Mouse (Mus musculus) adrenal gland (tissue): ENCODE measurements around the gene Camta1.

Experiments
- intact Hi-C: fragments of 180-260 bp; cut with DNase I; formaldehyde crosslinking; loops from one replicate; pipeline ENCODE4 v1.15.1; 2025

Gene Camta1

DNA sequence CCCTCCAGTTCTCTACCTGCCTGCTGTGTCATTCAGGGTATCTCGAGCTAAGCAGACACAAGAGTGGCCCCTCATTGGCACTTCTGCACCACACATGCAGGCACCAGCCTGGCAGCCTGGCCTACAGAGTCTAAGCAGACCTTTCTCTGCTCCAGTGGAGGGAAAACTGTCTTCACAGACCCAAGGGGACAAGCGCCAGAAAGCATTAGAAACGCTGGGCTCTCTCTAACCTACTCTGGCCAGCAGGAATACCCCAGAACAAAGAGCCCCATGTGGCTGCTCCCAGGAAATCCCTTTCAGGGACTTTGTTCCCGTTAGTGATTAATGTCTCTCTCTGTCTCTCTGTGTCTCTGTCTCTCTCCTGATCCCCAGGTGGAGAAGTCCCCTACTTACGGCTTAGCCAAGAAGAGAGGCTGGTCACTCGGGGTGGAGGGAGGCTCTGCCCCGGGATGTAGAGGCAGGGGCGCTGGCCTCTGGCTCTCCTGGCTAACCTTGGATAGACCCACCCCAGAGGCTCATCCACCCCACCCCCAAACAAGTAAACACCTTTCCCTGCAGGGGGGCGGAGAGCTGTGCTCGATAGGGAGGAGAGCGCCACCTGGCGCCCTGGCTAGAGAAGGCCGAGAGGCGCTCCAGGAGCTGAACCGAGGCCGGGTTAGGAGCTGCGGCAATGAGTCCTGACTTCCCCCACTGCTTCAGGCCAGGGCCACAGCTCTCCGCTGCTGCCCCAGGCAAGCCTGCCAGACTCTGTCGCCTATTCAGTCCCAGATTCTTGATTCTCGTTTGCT, 722.4 kb downstream of the Camta1 start:
- intact Hi-C loops = no loop called here

DNA sequence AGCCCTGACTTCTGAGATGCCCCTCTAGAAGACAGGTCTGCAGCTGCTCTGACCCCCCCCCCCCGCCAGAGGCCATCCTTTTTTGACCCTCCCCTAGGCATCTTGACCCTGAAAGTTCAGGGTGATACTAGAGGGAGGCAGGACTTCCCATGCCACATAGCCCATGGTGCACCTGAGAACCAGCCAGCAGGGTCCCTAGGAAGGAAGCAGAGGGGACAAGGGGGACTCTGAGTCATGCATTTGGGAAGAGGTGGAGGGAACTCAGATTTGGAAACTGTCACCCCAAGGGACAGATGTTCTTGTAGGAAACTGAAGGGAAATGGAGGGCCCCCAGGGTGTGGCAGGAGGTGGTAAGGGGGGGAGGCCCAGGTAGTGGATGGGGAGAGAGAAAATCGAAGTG, 723.1 kb downstream of the Camta1 start:
- intact Hi-C loops = no loop called here

DNA sequence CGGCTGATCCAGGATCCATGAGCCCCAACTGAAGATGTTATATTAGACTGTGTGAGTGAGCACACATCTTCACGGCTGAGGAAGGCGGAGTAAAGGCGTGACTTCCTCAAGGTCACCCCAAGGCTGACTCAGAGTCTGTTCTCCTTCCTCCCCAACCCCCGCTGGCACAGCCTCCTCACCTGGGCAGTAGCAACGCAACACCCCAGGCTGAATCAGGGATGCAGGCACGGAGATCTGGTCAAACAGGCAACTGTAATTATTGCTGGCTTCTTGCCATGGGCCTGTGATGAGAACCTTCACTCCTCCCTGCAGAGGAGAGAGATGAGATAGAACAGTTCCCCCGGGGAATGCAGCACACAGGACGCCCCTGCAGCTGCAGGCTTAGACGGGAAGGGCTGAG, 723.5 kb downstream of the Camta1 start:
- intact Hi-C loops = no loop called here

DNA sequence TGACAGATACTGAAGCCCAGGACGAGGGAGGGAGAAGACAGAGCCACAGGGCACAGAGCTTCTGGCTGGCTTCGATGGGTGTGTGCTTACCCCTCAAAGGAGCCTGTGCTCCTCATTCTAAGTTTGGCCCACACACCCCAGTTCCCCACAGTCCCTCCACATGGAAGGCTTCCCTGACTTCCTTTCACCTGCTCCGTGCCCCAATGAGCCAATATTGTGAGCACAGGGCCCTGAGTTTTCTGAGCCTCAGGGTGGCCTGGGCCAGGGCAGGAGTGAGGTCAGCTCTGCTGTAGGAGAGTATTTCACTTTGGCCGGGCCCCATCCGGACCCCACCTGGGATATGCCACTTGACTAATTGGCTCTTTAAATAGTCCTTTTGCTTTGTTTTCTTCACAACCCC, 724.0 kb downstream of the Camta1 start:
- intact Hi-C loops = no loop called here

DNA sequence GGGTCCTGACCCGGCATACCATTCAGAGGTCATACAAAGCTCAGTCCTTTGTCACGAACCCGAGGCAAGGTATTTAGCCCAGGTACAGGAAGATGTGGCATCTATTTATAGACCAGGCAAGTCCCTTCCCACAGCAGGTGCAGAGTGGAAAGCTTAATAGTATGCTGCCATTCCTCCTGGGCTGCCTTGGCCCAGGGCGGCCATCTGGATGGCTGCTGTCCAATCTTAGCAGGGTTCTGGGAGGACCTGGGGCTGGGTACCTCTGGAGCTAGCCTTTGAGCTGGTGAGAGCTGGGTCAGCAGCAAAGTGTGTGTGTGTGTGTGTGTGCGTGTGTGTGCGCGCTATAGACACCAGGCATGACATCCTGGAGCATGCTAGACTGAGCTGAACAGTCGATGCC, 726.2 kb downstream of the Camta1 start:
- intact Hi-C loops = no loop called here

DNA sequence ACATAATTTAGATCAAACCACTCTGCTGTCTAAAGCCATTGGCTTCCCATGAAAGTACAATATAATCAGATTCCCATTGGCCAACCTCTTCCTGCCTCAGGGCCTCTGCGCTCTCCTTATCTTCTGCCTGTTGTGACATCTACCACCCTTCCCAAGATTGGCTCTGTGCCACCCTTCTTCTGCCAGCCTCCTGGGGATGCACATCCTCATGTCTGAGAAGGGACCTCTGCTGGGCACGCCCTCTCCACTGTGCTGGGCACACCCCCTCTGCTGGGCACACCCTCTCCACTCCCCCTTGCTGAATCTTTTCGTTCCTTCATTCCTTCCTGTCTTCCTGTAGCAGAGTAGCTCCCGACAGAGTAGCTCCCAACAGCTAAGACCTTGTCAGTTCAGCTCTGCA, 727.9 kb downstream of the Camta1 start:
- intact Hi-C loops = no loop called here

DNA sequence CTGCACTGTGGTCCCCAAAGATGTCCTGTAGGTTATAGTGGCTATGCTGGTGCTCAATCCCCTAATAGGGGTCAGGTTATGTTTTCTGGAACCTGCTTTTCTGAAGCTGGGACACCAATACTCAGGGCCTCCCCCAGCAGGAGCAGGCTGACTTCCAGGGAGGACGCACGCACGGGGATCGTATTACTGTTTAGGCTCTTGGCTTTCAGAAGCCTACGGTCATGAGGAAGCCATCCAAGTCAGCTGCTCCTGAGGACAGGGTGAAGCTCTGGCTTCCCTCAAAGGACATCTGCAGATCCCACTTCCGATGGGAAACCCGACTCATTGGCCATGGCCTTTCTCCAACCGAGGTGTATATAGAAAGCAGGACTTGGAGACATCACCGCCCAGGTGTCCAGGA, 729.2 kb downstream of the Camta1 start:
- intact Hi-C loops = no loop called here

DNA sequence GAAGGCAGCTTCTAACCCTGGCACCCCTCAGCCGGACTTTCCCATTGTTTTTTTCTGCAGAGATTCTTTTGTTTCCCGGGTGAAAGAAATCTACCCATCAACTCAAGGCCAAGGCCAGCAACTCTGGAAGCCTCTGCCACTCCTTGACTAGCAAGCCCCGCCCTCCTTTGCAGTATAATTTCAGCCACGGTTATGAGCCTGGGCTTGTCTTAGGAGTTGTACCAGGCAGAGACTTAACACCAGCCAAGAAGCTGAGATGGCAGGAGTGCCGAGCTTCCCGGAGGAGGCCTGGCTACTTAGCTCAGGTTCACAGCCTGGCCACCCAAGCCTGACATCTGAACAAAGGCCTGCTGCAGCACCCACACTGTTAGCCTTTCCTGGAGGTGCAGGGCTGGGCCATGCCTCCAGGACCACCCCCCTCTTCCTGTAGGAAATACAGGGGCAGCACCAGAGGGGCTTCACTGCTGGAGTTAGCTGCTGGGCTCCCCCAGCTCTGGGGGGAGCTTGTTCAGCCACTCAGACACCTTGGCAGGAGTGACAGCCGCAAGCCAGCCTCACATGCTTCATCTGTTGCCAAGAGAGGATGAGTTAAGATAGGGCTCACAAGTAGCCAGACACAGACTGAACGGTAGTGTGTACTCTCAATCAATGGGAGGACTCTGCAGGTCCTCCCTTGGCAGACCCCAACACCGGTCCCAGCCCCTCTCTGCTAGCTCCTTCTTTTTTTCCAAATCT, 730.8 kb downstream of the Camta1 start:
- intact Hi-C loops = no loop called here

DNA sequence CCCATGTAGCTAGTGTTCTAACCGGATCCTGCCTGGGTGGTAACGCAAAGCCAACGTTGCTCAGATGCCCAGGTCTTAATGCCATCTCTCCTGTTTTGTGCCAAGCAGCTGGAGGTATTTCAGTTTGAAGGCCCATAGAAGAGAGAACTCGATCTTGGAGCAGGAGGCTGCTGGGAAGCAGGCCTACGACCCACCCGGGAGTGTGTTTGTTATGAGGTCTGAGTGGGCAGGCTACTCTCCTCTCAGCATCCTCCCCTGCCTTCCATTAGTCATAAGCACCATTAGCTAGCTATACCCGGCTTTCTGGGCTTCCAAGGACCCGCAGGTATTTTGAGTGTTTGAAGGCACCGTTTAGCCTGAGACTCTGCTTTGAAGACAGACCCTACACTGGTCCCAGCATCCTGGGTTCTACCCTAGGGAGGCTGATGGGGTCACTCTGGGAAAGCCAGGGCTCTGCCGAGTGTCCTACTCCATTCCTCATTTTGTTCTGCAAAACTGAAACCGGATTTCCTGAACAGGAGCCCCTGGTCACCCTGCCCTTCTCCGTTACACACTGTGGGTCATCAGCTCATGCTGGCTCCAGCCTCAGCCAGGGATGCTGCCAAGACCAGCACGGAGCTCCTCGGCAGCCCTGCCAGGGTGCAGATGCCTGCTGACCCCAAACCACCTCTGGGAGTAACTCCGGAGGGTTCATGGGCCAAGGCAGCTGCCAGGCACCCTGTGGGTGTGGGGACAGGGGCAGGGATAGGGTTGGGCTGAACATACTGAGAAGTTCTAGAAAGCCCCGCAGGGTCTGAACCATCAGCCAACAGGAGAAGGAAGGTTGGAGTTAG, 731.7 kb downstream of the Camta1 start:
- intact Hi-C loops = no loop called here

DNA sequence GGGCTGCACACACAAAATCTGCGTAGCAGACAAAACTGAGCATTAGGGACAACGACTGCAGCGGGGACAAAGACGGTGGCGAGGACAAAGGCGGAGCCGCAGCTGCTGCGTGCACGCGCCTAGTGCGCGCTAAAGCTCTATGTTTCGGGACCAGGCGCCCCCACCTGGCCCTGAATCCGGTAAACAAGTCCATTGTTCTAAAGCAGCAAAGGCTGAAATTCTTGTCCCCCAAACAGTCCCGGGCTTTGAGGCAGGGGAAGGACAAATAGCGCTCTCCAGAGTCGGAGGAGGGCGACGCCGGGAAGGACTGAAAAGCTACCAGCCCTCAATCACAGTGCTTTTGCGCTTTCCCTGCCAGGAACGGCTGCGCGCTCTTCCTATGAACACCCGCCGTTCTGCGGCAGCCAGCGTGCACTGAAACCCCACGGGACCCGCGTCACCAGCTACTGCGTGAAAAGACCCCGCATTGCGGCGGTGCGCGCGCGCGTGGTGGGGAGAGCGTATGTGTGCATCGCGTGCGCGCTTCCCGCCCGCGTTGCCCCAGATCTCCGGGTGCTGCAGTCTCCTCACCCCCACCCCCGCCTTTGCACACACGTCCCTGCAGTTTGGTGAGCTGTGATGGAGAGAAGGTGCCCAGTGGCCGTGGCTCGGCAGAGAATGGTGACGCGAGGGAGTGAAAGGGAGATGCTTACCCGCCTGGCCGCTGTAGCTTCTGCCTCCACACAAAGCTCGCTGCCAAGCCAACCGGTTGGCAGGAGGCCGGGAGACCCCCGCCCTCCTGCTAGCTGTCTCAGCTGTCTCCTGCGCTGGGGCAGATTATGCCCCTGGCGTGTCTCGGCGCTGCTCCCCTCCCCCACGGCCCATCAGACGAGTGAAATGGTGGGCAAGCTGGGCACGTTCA, 732.8 kb downstream of the Camta1 start:
- intact Hi-C loops = no loop called here

DNA sequence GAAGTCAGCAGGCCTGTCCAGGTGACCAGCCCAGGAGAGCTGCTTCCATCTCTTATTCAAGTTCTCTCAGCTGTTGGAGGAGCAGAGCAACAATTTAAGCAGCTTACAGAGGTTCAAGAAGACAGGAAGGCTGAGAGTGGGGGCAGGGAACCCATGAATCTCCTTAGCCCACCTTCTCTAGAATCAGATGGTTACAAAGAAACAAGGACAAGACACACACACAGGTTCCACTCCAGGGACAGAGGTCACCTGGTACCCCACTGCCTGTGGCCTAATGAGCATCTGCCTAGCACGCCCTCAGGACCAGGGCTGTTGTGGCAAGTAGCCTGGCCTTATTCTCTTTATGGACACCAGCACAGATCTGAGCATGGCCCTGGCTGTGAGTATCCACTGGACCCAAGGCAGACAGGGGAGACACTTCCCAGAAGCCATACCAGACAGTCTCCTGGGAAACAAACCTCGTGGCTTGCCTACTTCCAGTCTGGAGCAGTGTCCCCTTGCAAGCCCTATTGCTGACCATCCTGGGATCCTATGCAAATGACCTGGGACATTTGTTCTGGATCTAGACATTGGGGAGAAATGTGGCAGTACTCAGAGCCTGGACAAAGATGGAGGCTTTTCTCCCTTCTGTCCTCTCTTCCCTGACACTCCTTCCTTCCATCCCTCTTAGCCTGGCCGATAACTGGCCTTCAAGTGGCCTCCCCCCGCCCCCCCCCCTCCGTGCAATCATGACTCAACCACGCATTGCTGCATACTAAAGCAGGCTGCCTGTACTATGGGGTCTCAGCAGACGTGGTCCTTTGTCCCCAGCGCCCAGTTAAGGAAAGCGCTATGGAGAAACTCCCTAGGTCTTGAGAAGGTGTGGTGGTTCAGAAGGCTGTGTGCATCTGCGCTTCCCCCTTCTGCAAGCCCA, 733.8 kb downstream of the Camta1 start:
- intact Hi-C loops = no loop called here

DNA sequence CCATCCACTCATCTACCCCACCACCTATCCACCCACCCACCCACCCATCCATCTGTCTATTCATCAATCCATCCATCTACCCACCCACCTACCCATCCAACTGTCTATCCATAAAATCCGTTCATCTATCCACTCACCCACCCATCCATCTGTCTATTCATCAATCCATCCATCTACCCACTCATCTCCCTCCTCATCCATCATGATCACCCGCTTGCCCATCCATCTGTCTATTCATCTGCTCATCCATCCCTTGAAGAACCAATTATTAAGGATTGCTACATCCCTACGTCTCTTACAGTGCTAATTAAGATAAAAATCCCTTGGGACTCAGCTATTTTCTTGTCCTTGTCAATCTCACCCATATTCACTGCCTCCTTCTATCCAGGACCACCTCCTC, 742.8 kb downstream of the Camta1 start:
- intact Hi-C loops = no loop called here

DNA sequence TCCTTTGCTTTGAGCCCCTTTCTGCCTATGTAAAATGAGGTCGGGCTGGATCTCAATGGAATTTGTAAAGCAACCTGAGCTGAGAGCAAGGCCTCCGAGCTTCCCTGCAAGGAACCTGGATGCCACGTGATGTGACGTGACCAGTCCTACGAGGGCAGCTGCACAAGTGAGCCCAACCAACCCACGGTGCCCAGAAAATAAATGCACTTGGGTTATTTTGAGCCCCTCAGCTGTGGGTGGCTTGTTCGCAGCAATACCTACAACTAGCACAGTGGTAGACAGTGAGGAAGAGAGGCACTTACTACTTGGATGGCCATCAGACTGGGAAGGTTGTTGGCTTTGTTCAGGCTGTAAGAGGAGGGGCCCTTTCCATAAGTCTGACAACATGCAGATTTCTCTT, 747.1 kb downstream of the Camta1 start:
- intact Hi-C loops = no loop called here

DNA sequence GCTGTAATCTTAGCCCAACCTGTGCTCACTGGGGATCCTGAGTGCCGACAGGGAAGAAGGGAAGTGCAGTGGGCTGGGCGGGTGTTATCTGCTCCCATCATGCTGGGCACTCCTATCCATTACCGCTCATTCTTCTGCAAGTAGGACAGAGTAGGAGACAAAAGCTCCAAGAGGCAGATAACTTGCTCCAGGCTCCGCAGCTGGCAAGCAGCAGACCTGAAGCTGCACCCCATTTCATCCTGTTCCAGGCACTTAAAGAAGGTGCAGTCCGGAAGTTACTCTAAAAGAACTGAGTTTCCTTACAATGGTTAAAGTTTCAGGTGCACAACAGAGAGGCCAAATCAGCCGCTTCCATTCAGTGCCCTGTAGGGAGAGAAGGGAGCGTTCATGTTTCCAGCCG, 750.5 kb downstream of the Camta1 start:
- intact Hi-C loops = no loop called here

DNA sequence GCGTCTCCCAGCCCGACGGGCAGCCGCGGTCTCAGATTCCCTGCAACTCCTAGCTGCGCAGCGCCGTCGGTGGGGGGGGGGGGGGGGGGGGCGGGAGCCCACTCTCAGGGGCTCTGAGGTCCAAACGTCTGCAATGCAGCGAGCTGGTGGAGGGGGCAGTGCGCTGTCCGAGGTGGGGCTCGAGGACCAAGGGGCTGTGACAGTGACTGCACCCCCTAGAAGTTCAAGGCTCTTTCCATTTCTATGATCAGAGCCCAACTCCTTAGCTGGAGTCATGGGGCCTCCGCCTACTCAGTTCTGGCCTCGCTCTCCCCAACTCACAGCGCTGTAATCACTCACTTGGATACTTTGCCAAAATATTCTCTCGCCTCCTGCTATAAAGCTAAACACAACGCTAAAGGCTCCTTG, 752.8 kb downstream of the Camta1 start:
- intact Hi-C loops = no loop called here

DNA sequence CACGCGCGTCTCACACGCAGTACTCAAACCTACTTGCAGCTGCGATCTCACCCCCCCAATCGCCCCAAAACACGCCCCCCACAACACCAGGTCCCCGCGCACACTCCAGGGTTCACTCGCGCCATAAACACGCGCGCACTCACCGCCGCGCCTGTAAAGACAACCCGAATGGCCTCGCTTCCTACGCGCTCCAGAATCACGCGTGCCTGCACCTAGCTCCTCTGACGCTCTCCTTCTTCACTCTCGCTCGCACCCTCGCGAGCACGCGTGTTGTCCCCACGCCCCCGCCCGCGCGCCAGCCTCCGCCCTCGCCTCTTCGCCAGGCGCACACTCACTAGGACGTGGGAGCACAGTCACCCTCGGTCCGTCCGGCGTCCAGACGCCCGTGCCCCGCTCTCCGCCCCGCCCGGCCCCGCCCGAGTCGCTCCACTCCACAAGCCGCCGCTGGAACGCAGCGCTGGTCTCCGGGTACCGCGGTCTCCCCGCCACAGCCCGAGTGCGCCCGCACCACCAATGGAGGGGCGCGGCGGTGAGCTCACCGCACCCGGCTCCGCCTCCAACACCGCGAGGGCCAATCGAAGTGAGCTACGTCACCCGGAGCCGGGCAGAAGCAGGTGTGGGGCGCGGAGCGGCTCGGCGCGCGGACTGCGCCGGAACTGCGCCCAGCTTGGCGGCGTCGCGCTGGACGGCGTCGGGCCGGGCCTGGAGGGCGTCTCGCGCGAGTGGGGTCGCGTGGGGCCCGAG, 753.5 kb downstream of the Camta1 start:
- intact Hi-C loops = no loop called here

DNA sequence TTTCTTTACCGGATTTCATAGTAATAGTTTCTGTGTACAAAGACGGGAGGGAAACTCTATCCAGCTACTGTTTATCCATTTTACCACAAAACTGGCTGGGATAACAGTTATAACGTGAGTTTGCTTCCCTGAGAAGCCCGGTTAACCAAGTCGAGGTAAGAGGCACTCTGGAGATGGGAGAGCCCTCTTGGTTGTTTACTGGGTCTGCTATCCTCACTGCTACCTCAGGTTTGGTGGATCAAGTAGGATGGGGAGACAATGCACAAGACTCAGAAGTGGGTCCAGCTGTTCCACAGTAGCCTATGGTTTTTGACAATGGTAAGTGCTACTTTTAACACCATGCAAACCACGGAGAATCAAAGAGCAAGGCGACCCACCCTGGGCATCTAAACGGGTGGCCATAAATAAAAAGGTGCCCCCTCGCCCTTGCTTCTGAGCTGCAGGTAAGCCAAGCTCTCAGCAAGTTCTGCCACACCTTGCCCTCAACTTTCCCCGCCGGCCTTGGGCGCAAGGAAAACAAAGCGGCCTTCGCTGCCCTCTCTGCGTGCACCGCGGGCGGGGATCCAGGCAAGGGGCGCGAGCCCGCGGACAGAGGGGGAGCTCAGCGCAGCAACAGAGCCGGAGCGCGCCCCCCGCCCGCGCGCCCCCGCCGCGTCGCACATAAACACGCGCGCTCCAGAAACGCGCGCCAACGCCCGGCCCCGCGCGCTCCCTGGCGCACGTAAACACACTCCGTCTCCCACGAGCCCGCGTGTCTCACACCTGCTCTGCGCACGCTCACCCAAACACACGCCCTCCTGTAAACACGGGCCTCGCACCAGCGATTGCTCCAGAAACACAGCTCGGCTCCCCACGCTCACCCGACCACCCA, 754.3 kb downstream of the Camta1 start:
- intact Hi-C loops = no loop called here

DNA sequence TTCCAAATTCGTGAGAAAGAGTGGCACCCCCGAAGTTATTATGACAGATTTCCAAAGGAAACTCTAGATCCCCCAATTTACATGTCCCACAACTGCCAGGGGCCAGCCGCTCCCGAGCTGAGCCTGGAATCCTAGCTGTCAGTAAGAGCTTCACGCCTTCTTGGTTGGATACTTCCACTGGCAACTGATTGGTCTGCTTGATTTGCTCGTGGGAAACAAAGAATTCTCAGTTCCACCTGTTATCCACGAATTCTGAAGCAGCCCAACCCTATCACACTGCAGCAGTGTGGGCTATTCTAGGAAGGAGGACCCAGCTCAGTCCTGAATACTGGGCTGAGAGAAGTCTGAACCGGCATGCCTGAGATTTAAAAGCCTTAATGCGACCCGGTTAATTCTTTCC, 755.2 kb downstream of the Camta1 start:
- intact Hi-C loops = no loop called here
